Comparison of ENCODE assay signal across 18 mouse cellular contexts in genomic region chr13:70509375-70510016, GRCm38 (mm10).
DNase-seq lines count a peak whose midpoint lies in the region; ATAC-seq and TF ChIP-seq lines count a peak whose summit lies in the region.
"Had no signal": no experiment of that assay in that cellular context is flagged by ENCODE, and none has a peak within 500 bp of the region (broad histone marks: within the 10 kb centered on the region; RNA-seq: fewer than 3 reads in every experiment).

No protein-coding gene starts in this region.

- 0 out of 2 replicates have a peak overlapping the region, but pooled peaks have one; percentile 7 for H3K27ac ChIP-seq in forebrain, embryonic 15.5 days (replicated peaks)
- no peak overlapping the region for H3K27ac ChIP-seq in forebrain, embryonic 10.5 days
- H3K27ac ChIP-seq in forebrain, postnatal 0 days (ENCODE audit: low read depth, low read length) = peak overlapping the region; percentile 35; the same call in 1 of the 2 replicates
- H3K27ac ChIP-seq in hindbrain, embryonic 15.5 days (replicated peaks) = peak overlapping the region; percentile 42; the same call in 1 of the 2 replicates
- no peak overlapping the region for H3K27ac ChIP-seq in neural tube, embryonic 12.5 days
- no peak overlapping the region for H3K27ac ChIP-seq in limb, embryonic 10.5 days
- H3K27ac ChIP-seq: liver, embryonic 12.5 days; lung, embryonic 15.5 days had no signal

- peaks cover 10% of the 10 kb centered on the region for H3K4me1 ChIP-seq in forebrain, embryonic 15.5 days
- 0 out of 2 replicates have a peak, but pooled peaks cover 7% of the 10 kb centered on the region for H3K4me1 ChIP-seq in forebrain, embryonic 10.5 days
- peaks cover 8% of the 10 kb centered on the region; the same call in 1 of the 2 replicates for H3K4me1 ChIP-seq in forebrain, postnatal 0 days (ENCODE audit: insufficient read depth)
- peaks cover 13% of the 10 kb centered on the region for H3K4me1 ChIP-seq in hindbrain, embryonic 15.5 days (replicated peaks)
- H3K4me1 ChIP-seq in neural tube, embryonic 12.5 days = peaks cover 9% of the 10 kb centered on the region; the same call in 1 of the 2 replicates
- no peaks in the 10 kb centered on the region for H3K4me1 ChIP-seq in limb, embryonic 10.5 days
- H3K4me1 ChIP-seq: liver, embryonic 12.5 days; lung, embryonic 15.5 days had no signal

- no peak overlapping the region for H3K9ac ChIP-seq in forebrain, embryonic 15.5 days (replicated peaks)
- no peak overlapping the region for H3K9ac ChIP-seq in forebrain, postnatal 0 days
- no peak overlapping the region for H3K9ac ChIP-seq in hindbrain, embryonic 15.5 days
- H3K9ac ChIP-seq in neural tube, embryonic 12.5 days = no peak overlapping the region
- H3K9ac ChIP-seq: liver, embryonic 12.5 days; lung, embryonic 15.5 days had no signal

- H3K9me3 ChIP-seq in forebrain, embryonic 15.5 days = no peaks in the 10 kb centered on the region
- H3K9me3 ChIP-seq in forebrain, embryonic 10.5 days = no peaks in the 10 kb centered on the region
- no peaks in the 10 kb centered on the region for H3K9me3 ChIP-seq in forebrain, postnatal 0 days (ENCODE audit: low read length)
- no peaks in the 10 kb centered on the region for H3K9me3 ChIP-seq in hindbrain, embryonic 15.5 days
- no peaks in the 10 kb centered on the region for H3K9me3 ChIP-seq in neural tube, embryonic 12.5 days
- H3K9me3 ChIP-seq in limb, embryonic 10.5 days (replicated peaks) = no peaks in the 10 kb centered on the region
- H3K9me3 ChIP-seq: liver, embryonic 12.5 days; lung, embryonic 15.5 days had no signal

- WGBS in forebrain, embryonic 15.5 days = 53% methylated on average over 8 of the region's 8 CpGs
- WGBS in forebrain, embryonic 10.5 days = 89% methylated on average over 8 of the region's 8 CpGs
- WGBS in forebrain, postnatal 0 days = 58% methylated on average over 8 of the region's 8 CpGs
- WGBS in hindbrain, embryonic 15.5 days = 64% methylated on average over 8 of the region's 8 CpGs
- WGBS in neural tube, embryonic 12.5 days = 73% methylated on average over 8 of the region's 8 CpGs
- WGBS in limb, embryonic 10.5 days = 86% methylated on average over 8 of the region's 8 CpGs

- DNase-seq in forebrain, embryonic 10.5 days (ENCODE audit: extremely low spot score, low spot score) = no peak
- peak; percentile 34 for DNase-seq in forebrain, postnatal 0 days
- no peak for DNase-seq in limb, embryonic 10.5 days (ENCODE audit: low spot score)
- no peak for DNase-seq in cerebellum, adult 9-11 months
- DNase-seq: adrenal gland, postnatal 25 days; cerebellum, adult 9-10 months; gastrocnemius, postnatal 14 days; kidney, adult 8-10 months; kidney, postnatal 36 days; right cerebral cortex, adult 18-20 months; spleen, adult 18-20 months; thymus, adult 2 months had no signal

- H3K36me3 ChIP-seq in forebrain, embryonic 15.5 days = no peaks in the 10 kb centered on the region
- H3K36me3 ChIP-seq in forebrain, embryonic 10.5 days (replicated peaks) = no peaks in the 10 kb centered on the region
- no peaks in the 10 kb centered on the region for H3K36me3 ChIP-seq in forebrain, postnatal 0 days (ENCODE audit: insufficient read depth)
- no peaks in the 10 kb centered on the region for H3K36me3 ChIP-seq in hindbrain, embryonic 15.5 days
- H3K36me3 ChIP-seq in neural tube, embryonic 12.5 days = no peaks in the 10 kb centered on the region
- no peaks in the 10 kb centered on the region for H3K36me3 ChIP-seq in limb, embryonic 10.5 days
- H3K36me3 ChIP-seq: liver, embryonic 12.5 days; lung, embryonic 15.5 days had no signal

- peak; percentile 63 for ATAC-seq in forebrain, embryonic 15.5 days (replicated peaks)
- ATAC-seq in forebrain, postnatal 0 days = peak; percentile 45
- peak; percentile 67 for ATAC-seq in hindbrain, embryonic 15.5 days (ENCODE audit: low FRiP score, low read depth)
- ATAC-seq in neural tube, embryonic 12.5 days (ENCODE audit: low FRiP score, low read depth) = peak; percentile 72
- ATAC-seq: inflammation-experienced regulatory T-cells, adult 6 months; liver, embryonic 12.5 days had no signal

- H3K27me3 ChIP-seq in forebrain, embryonic 15.5 days = no peaks in the 10 kb centered on the region
- no peaks in the 10 kb centered on the region for H3K27me3 ChIP-seq in forebrain, embryonic 10.5 days (ENCODE audit: poor library complexity, severe bottlenecking)
- H3K27me3 ChIP-seq in forebrain, postnatal 0 days (ENCODE audit: insufficient read depth, low read length) = no peaks in the 10 kb centered on the region
- H3K27me3 ChIP-seq in hindbrain, embryonic 15.5 days = no peaks in the 10 kb centered on the region
- no peaks in the 10 kb centered on the region for H3K27me3 ChIP-seq in neural tube, embryonic 12.5 days (replicated peaks)
- no peaks in the 10 kb centered on the region for H3K27me3 ChIP-seq in limb, embryonic 10.5 days (ENCODE audit: low read depth, poor library complexity, severe bottlenecking)
- H3K27me3 ChIP-seq: liver, embryonic 12.5 days; lung, embryonic 15.5 days had no signal

- H3K4me3 ChIP-seq in forebrain, embryonic 15.5 days = no peak overlapping the region
- no peak overlapping the region for H3K4me3 ChIP-seq in forebrain, embryonic 10.5 days
- no peak overlapping the region for H3K4me3 ChIP-seq in forebrain, postnatal 0 days (ENCODE audit: low read depth, low read length)
- no peak overlapping the region for H3K4me3 ChIP-seq in hindbrain, embryonic 15.5 days
- H3K4me3 ChIP-seq in neural tube, embryonic 12.5 days = no peak overlapping the region
- no peak overlapping the region for H3K4me3 ChIP-seq in limb, embryonic 10.5 days
- H3K4me3 ChIP-seq: liver, embryonic 12.5 days; lung, embryonic 15.5 days had no signal

- no peak overlapping the region for H3K4me2 ChIP-seq in forebrain, embryonic 15.5 days (replicated peaks)
- H3K4me2 ChIP-seq in forebrain, postnatal 0 days (ENCODE audit: low read depth) = no peak overlapping the region
- no peak overlapping the region for H3K4me2 ChIP-seq in hindbrain, embryonic 15.5 days
- H3K4me2 ChIP-seq in neural tube, embryonic 12.5 days (replicated peaks) = no peak overlapping the region
- H3K4me2 ChIP-seq: liver, embryonic 12.5 days; lung, embryonic 15.5 days had no signal

- TF ChIP-seq CTCF in forebrain, postnatal 0 days (IDR thresholded peaks at IDR 0.05; ENCODE audit: low read depth) = no peak

Comparison
In these comparisons a context has a peak if more than half of its experiments do, and no peak if none do; other contexts are left out.
1. H3K27ac ChIP-seq: peak in forebrain, embryonic 15.5 days (single experiment), forebrain, postnatal 0 days (single experiment) and hindbrain, embryonic 15.5 days (single experiment); none in forebrain, embryonic 10.5 days (single experiment), neural tube, embryonic 12.5 days (single experiment) and limb, embryonic 10.5 days (single experiment).
2. Peak in every context shown above with its lines, with median percentiles within 50 percentile points of each other: ATAC-seq.